Mouse (Mus musculus): ENCODE results near the gene Slc25a43. TPM values are rescaled to one million over a fixed set of nuclear protein-coding genes. Genes with fewer than 3 reads are reported as not detected.

Gene Slc25a43
- polyA plus RNA-seq, 1 experiment from 2014 or later: 13.7 TPM

- Histone ChIP-seq H3K4me3 (ENCODE audit: low read depth, low read length) (no peak overlapping the region), H3K27me3 (replicated peaks; ENCODE audit: control insufficient read depth, insufficient read depth, low read length) (no peaks in the 10 kb centered on the region), H3K9ac (ENCODE audit: low read depth, low read length) (no peak overlapping the region), H3K9me3 (ENCODE audit: control insufficient read depth) (no peaks in the 10 kb centered on the region), H3K4me2 (replicated peaks; ENCODE audit: low read depth) (no peak overlapping the region), H3K36me3 (ENCODE audit: control insufficient read depth, insufficient read depth) (no peaks in the 10 kb centered on the region), H3K27ac (ENCODE audit: low read depth, low read length) (no peak overlapping the region; the same call in 1 of the 2 replicates), H3K4me1 (replicated peaks; ENCODE audit: control insufficient read depth, insufficient read depth, low read length) (no peaks in the 10 kb centered on the region)
- no peak for ATAC-seq
- TF ChIP-seq CTCF (IDR thresholded peaks at IDR 0.05; ENCODE audit: low read depth): no peak
- 54% methylated on average over 5 of the region's 5 CpGs for WGBS
Measured at GRCm38 (mm10) chrX:36767386-36767785, 23.9 kb downstream of the Slc25a43 start.

- Histone ChIP-seq H3K36me3 (ENCODE audit: control insufficient read depth, insufficient read depth) (no peaks in the 10 kb centered on the region), H3K27me3 (replicated peaks; ENCODE audit: control insufficient read depth, insufficient read depth, low read length) (no peaks in the 10 kb centered on the region), H3K4me3 (ENCODE audit: low read depth, low read length) (no peak overlapping the region), H3K27ac (ENCODE audit: low read depth, low read length) (no peak overlapping the region), H3K9me3 (ENCODE audit: control insufficient read depth) (no peaks in the 10 kb centered on the region), H3K4me1 (replicated peaks; ENCODE audit: control insufficient read depth, insufficient read depth, low read length) (no peaks in the 10 kb centered on the region), H3K9ac (ENCODE audit: low read depth, low read length) (no peak overlapping the region), H3K4me2 (replicated peaks; ENCODE audit: low read depth) (no peak overlapping the region)
- ATAC-seq: no peak
- WGBS: 78% methylated on average over 6 of the region's 6 CpGs
- no peak for TF ChIP-seq CTCF (IDR thresholded peaks at IDR 0.05; ENCODE audit: low read depth)
Measured at GRCm38 (mm10) chrX:36772591-36772990, 29.1 kb downstream of the Slc25a43 start.

- no peaks in the 10 kb centered on the region for H3K4me1 ChIP-seq (replicated peaks; ENCODE audit: control insufficient read depth, insufficient read depth, low read length)
Measured at GRCm38 (mm10) chrX:36775520-36775919, 32.1 kb downstream of the Slc25a43 start.

DNA sequence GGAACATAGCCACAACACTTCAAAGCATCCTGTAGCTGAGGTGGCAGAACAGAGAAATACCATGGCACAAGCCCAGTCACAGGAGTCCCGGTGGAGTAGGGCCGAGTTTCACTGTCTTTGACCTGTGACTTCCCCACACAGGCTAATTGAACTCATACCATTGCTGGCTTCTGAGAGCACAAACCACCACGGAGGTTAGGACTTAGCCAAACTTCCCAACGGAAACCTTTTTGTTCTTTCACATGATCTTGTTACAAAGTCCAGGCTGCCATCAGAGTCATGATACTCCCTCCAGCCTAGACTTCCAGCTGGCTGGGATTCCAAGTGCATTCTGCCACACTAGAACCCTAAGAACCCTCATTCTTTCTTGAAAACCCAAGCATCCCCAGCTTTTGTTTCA is 34.2 kb downstream of the Slc25a43 start:
- no peak for ATAC-seq

More at GRCm38 (mm10) chrX:36775520-36775919, 32.1 kb downstream of the Slc25a43 start:
- no peak for TF ChIP-seq CTCF (IDR thresholded peaks at IDR 0.05; ENCODE audit: low read depth)
- WGBS: 87% methylated on average over 5 of the region's 5 CpGs
- Histone ChIP-seq H3K27ac (ENCODE audit: low read depth, low read length) (no peak overlapping the region), H3K4me2 (replicated peaks; ENCODE audit: low read depth) (no peak overlapping the region), H3K9ac (ENCODE audit: low read depth, low read length) (no peak overlapping the region), H3K4me3 (ENCODE audit: low read depth, low read length) (no peak overlapping the region), H3K36me3 (ENCODE audit: control insufficient read depth, insufficient read depth) (no peaks in the 10 kb centered on the region), H3K27me3 (replicated peaks; ENCODE audit: control insufficient read depth, insufficient read depth, low read length) (no peaks in the 10 kb centered on the region), H3K9me3 (ENCODE audit: control insufficient read depth) (no peaks in the 10 kb centered on the region)
- ATAC-seq: no peak

GRCm38 (mm10) chrX:36789360-36789759 is 45.9 kb downstream of the Slc25a43 start:
- 46% methylated on average over 4 of the region's 4 CpGs for WGBS
- no peak overlapping the region for H3K4me3 ChIP-seq (ENCODE audit: low read depth, low read length)
- H3K4me1 ChIP-seq (replicated peaks; ENCODE audit: control insufficient read depth, insufficient read depth, low read length): no peaks in the 10 kb centered on the region
- TF ChIP-seq CTCF (IDR thresholded peaks at IDR 0.05; ENCODE audit: low read depth): no peak
- peak; percentile 45 for ATAC-seq
- no peaks in the 10 kb centered on the region for H3K27me3 ChIP-seq (replicated peaks; ENCODE audit: control insufficient read depth, insufficient read depth, low read length)
- no peaks in the 10 kb centered on the region for H3K9me3 ChIP-seq (ENCODE audit: control insufficient read depth)
- no peaks in the 10 kb centered on the region for H3K36me3 ChIP-seq (ENCODE audit: control insufficient read depth, insufficient read depth)
- H3K4me2 ChIP-seq (replicated peaks; ENCODE audit: low read depth): no peak overlapping the region
- no peak overlapping the region for H3K27ac ChIP-seq (ENCODE audit: low read depth, low read length)
- no peak overlapping the region for H3K9ac ChIP-seq (ENCODE audit: low read depth, low read length)

More for the DNA sequence above, 34.2 kb downstream of the Slc25a43 start:
- no peak overlapping the region for H3K4me2 ChIP-seq (replicated peaks; ENCODE audit: low read depth)
- H3K36me3 ChIP-seq (ENCODE audit: control insufficient read depth, insufficient read depth): no peaks in the 10 kb centered on the region
- no peak overlapping the region for H3K9ac ChIP-seq (ENCODE audit: low read depth, low read length)
- H3K4me1 ChIP-seq (replicated peaks; ENCODE audit: control insufficient read depth, insufficient read depth, low read length): no peaks in the 10 kb centered on the region
- no peak overlapping the region for H3K4me3 ChIP-seq (ENCODE audit: low read depth, low read length)
- no peaks in the 10 kb centered on the region for H3K9me3 ChIP-seq (ENCODE audit: control insufficient read depth)
- 72% methylated on average over 4 of the region's 4 CpGs for WGBS
- H3K27ac ChIP-seq (ENCODE audit: low read depth, low read length): no peak overlapping the region
- no peaks in the 10 kb centered on the region for H3K27me3 ChIP-seq (replicated peaks; ENCODE audit: control insufficient read depth, insufficient read depth, low read length)
- TF ChIP-seq CTCF (IDR thresholded peaks at IDR 0.05; ENCODE audit: low read depth): no peak

DNA sequence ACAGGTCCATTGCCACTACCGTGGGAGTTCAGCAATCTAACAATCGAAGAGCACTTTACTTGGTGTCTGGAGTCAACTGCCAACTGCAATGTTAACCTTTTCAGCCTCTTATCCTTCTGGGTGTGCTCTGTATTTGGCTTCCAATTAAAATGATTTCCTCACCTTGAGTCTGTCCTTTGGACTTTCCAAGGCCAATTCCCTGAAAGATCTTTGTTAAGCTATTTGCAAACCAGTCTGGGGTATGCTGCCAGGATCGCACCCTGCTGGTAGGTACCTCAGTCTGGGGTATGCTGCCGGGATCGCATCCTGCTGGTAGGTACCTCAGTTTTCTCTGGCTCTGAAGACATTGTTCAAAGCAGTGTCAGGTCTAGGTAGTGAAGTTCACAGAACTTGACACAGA is 51.1 kb downstream of the Slc25a43 start:
- ATAC-seq: no peak
- H3K27me3 ChIP-seq (replicated peaks; ENCODE audit: control insufficient read depth, insufficient read depth, low read length): no peaks in the 10 kb centered on the region
- no peak overlapping the region for H3K27ac ChIP-seq (ENCODE audit: low read depth, low read length)
- H3K36me3 ChIP-seq (ENCODE audit: control insufficient read depth, insufficient read depth): peaks cover 9% of the 10 kb centered on the region; the same call in 1 of the 2 replicates
- no peaks in the 10 kb centered on the region for H3K9me3 ChIP-seq (ENCODE audit: control insufficient read depth)
- no peak overlapping the region for H3K9ac ChIP-seq (ENCODE audit: low read depth, low read length)
- no peak overlapping the region for H3K4me3 ChIP-seq (ENCODE audit: low read depth, low read length)
- TF ChIP-seq CTCF (IDR thresholded peaks at IDR 0.05; ENCODE audit: low read depth): no peak; the same call in 1 of the 2 replicates
- no peak overlapping the region for H3K4me2 ChIP-seq (replicated peaks; ENCODE audit: low read depth)
- WGBS: 54% methylated on average over 5 of the region's 5 CpGs
- H3K4me1 ChIP-seq (replicated peaks; ENCODE audit: control insufficient read depth, insufficient read depth, low read length): no peaks in the 10 kb centered on the region
